Mouse (Mus musculus): Measurements from ENCODE around the gene Camta1. TPM values are rescaled to one million over a fixed set of nuclear protein-coding genes. Genes with fewer than 3 reads are reported as not detected.

Gene Camta1
- polyA plus RNA-seq, 1 experiment from 2014 or later: 123 TPM

GRCm38 (mm10) chr4:151139053-151139840 lies 722.4 kb downstream of the Camta1 start:
- 5% methylated on average over 20 of the region's 20 CpGs for WGBS

GRCm38 (mm10) chr4:151138586-151138985 lies 723.1 kb downstream of the Camta1 start:
- no peaks in the 10 kb centered on the region for H3K36me3 ChIP-seq (ENCODE audit: control insufficient read depth, insufficient read depth, low read length)
- H3K4me1 ChIP-seq (ENCODE audit: control insufficient read depth, insufficient read depth, low read length): peaks cover 32% of the 10 kb centered on the region
- H3K27ac ChIP-seq (ENCODE audit: low read depth, low read length): peak overlapping the region; percentile 98
- 26% methylated on average over 2 of the region's 2 CpGs for WGBS
- H3K9me3 ChIP-seq (replicated peaks; ENCODE audit: control insufficient read depth, low read length): no peaks in the 10 kb centered on the region
- no peak overlapping the region for H3K4me3 ChIP-seq (ENCODE audit: low read depth, low read length)
- H3K4me2 ChIP-seq (ENCODE audit: low read length): peak overlapping the region; percentile 60
- H3K27me3 ChIP-seq (replicated peaks; ENCODE audit: control insufficient read depth, insufficient read depth, low read length): no peaks in the 10 kb centered on the region
- DNase-seq (ENCODE audit: low spot score) (no peak), ATAC-seq (no peak)
- H3K9ac ChIP-seq (ENCODE audit: low read length): peak overlapping the region; percentile 47

More at GRCm38 (mm10) chr4:151139053-151139840, 722.4 kb downstream of the Camta1 start:
- H3K27me3 ChIP-seq (replicated peaks; ENCODE audit: control insufficient read depth, insufficient read depth, low read length): no peaks in the 10 kb centered on the region
- H3K9ac ChIP-seq (ENCODE audit: low read length): peak overlapping the region; percentile 49
- DNase-seq (ENCODE audit: low spot score) (peak; percentile 93), ATAC-seq (peak; percentile 27)
- no peaks in the 10 kb centered on the region for H3K9me3 ChIP-seq (replicated peaks; ENCODE audit: control insufficient read depth, low read length)
- H3K4me3 ChIP-seq (ENCODE audit: low read depth, low read length): 0 out of 2 replicates have a peak overlapping the region, but pooled peaks have one; percentile 3
- peaks cover 32% of the 10 kb centered on the region for H3K4me1 ChIP-seq (ENCODE audit: control insufficient read depth, insufficient read depth, low read length)
- H3K27ac ChIP-seq (ENCODE audit: low read depth, low read length): peak overlapping the region; percentile 98
- peak overlapping the region; percentile 60 for H3K4me2 ChIP-seq (ENCODE audit: low read length)
- no peaks in the 10 kb centered on the region for H3K36me3 ChIP-seq (ENCODE audit: control insufficient read depth, insufficient read depth, low read length)

- peaks cover 32% of the 10 kb centered on the region for H3K4me1 ChIP-seq (ENCODE audit: control insufficient read depth, insufficient read depth, low read length)
- peak overlapping the region; percentile 98 for H3K27ac ChIP-seq (ENCODE audit: low read depth, low read length)
- peak overlapping the region; percentile 47 for H3K9ac ChIP-seq (ENCODE audit: low read length)
- ATAC-seq (no peak), DNase-seq (ENCODE audit: low spot score) (peak; percentile 64)
- no peak overlapping the region for H3K4me3 ChIP-seq (ENCODE audit: low read depth, low read length)
- WGBS: 25% methylated on average over 10 of the region's 10 CpGs
- H3K4me2 ChIP-seq (ENCODE audit: low read length): peak overlapping the region; percentile 60
- no peaks in the 10 kb centered on the region for H3K36me3 ChIP-seq (ENCODE audit: control insufficient read depth, insufficient read depth, low read length)
- no peaks in the 10 kb centered on the region for H3K9me3 ChIP-seq (replicated peaks; ENCODE audit: control insufficient read depth, low read length)
- no peaks in the 10 kb centered on the region for H3K27me3 ChIP-seq (replicated peaks; ENCODE audit: control insufficient read depth, insufficient read depth, low read length)
These were observed 723.5 kb downstream of the Camta1 start for GRCm38 (mm10) chr4:151138135-151138534.

- DNase-seq (ENCODE audit: low spot score) (no peak), ATAC-seq (no peak)
- Histone ChIP-seq H3K4me3 (ENCODE audit: low read depth, low read length) (no peak overlapping the region), H3K4me1 (ENCODE audit: control insufficient read depth, insufficient read depth, low read length) (peaks cover 32% of the 10 kb centered on the region), H3K27ac (ENCODE audit: low read depth, low read length) (peak overlapping the region; percentile 98), H3K36me3 (ENCODE audit: control insufficient read depth, insufficient read depth, low read length) (no peaks in the 10 kb centered on the region), H3K9me3 (replicated peaks; ENCODE audit: control insufficient read depth, low read length) (no peaks in the 10 kb centered on the region), H3K9ac (ENCODE audit: low read length) (peak overlapping the region; percentile 10; the same call in 1 of the 2 replicates), H3K4me2 (ENCODE audit: low read length) (peak overlapping the region; percentile 60), H3K27me3 (replicated peaks; ENCODE audit: control insufficient read depth, insufficient read depth, low read length) (no peaks in the 10 kb centered on the region)
- WGBS: 52% methylated on average over 5 of the region's 5 CpGs
These were observed 724.0 kb downstream of the Camta1 start for GRCm38 (mm10) chr4:151137701-151138100.

GRCm38 (mm10) chr4:151135491-151135890 lies 726.2 kb downstream of the Camta1 start:
- Histone ChIP-seq H3K9ac (ENCODE audit: low read length) (no peak overlapping the region), H3K27ac (ENCODE audit: low read depth, low read length) (no peak overlapping the region), H3K9me3 (replicated peaks; ENCODE audit: control insufficient read depth, low read length) (no peaks in the 10 kb centered on the region), H3K4me2 (ENCODE audit: low read length) (no peak overlapping the region), H3K36me3 (ENCODE audit: control insufficient read depth, insufficient read depth, low read length) (no peaks in the 10 kb centered on the region), H3K4me1 (ENCODE audit: control insufficient read depth, insufficient read depth, low read length) (peaks cover 35% of the 10 kb centered on the region), H3K27me3 (replicated peaks; ENCODE audit: control insufficient read depth, insufficient read depth, low read length) (no peaks in the 10 kb centered on the region), H3K4me3 (ENCODE audit: low read depth, low read length) (no peak overlapping the region)
- 87% methylated on average over 8 of the region's 8 CpGs for WGBS
- no peak for DNase-seq (ENCODE audit: low spot score)
- ATAC-seq: no peak

- DNase-seq (ENCODE audit: low spot score): no peak
- Histone ChIP-seq H3K4me2 (ENCODE audit: low read length) (no peak overlapping the region), H3K36me3 (ENCODE audit: control insufficient read depth, insufficient read depth, low read length) (no peaks in the 10 kb centered on the region), H3K9me3 (replicated peaks; ENCODE audit: control insufficient read depth, low read length) (no peaks in the 10 kb centered on the region), H3K27me3 (replicated peaks; ENCODE audit: control insufficient read depth, insufficient read depth, low read length) (no peaks in the 10 kb centered on the region), H3K4me3 (ENCODE audit: low read depth, low read length) (no peak overlapping the region), H3K9ac (ENCODE audit: low read length) (no peak overlapping the region), H3K27ac (ENCODE audit: low read depth, low read length) (no peak overlapping the region), H3K4me1 (ENCODE audit: control insufficient read depth, insufficient read depth, low read length) (peaks cover 27% of the 10 kb centered on the region)
- ATAC-seq: no peak
- WGBS: 64% methylated on average over 4 of the region's 4 CpGs
These were observed 727.9 kb downstream of the Camta1 start for GRCm38 (mm10) chr4:151133760-151134159.

GRCm38 (mm10) chr4:151132493-151132892 lies 729.2 kb downstream of the Camta1 start:
- ATAC-seq (no peak), DNase-seq (ENCODE audit: low spot score) (no peak)
- peaks cover 22% of the 10 kb centered on the region for H3K4me1 ChIP-seq (ENCODE audit: control insufficient read depth, insufficient read depth, low read length)
- H3K27me3 ChIP-seq (replicated peaks; ENCODE audit: control insufficient read depth, insufficient read depth, low read length): no peaks in the 10 kb centered on the region
- 85% methylated on average over 9 of the region's 9 CpGs for whole genome bisulfite sequencing
- no peak overlapping the region for H3K4me2 ChIP-seq (ENCODE audit: low read length)
- no peak overlapping the region for H3K27ac ChIP-seq (ENCODE audit: low read depth, low read length)
- no peaks in the 10 kb centered on the region for H3K9me3 ChIP-seq (replicated peaks; ENCODE audit: control insufficient read depth, low read length)
- H3K4me3 ChIP-seq (ENCODE audit: low read depth, low read length): no peak overlapping the region
- H3K9ac ChIP-seq (ENCODE audit: low read length): no peak overlapping the region
- H3K36me3 ChIP-seq (ENCODE audit: control insufficient read depth, insufficient read depth, low read length): no peaks in the 10 kb centered on the region

GRCm38 (mm10) chr4:151130756-151131490 lies 730.8 kb downstream of the Camta1 start:
- Histone ChIP-seq H3K36me3 (ENCODE audit: control insufficient read depth, insufficient read depth, low read length) (peaks cover 7% of the 10 kb centered on the region; the same call in 1 of the 2 replicates), H3K4me2 (ENCODE audit: low read length) (no peak overlapping the region), H3K9me3 (replicated peaks; ENCODE audit: control insufficient read depth, low read length) (no peaks in the 10 kb centered on the region), H3K4me1 (ENCODE audit: control insufficient read depth, insufficient read depth, low read length) (peaks cover 35% of the 10 kb centered on the region), H3K27ac (ENCODE audit: low read depth, low read length) (0 out of 2 replicates have a peak overlapping the region, but pooled peaks have one; percentile 39), H3K9ac (ENCODE audit: low read length) (no peak overlapping the region), H3K4me3 (ENCODE audit: low read depth, low read length) (no peak overlapping the region), H3K27me3 (replicated peaks; ENCODE audit: control insufficient read depth, insufficient read depth, low read length) (no peaks in the 10 kb centered on the region)
- ATAC-seq (no peak), DNase-seq (ENCODE audit: low spot score) (no peak)
- WGBS: 56% methylated on average over 9 of the region's 9 CpGs
